Mouse (Mus musculus) layer of hippocampus, adult 9-10 months (tissue): ENCODE measurements at regions not wholly inside any gene's neighbourhood (a gene's known extent, or its start where the extent isn't known, plus 50 kb on each side); places are given as distances from the start of the nearest gene placed in this dataset.
A peak's percentile ranks its signal among the peaks of the same experiment; 100 is the strongest.

Source experiments
- DNase-seq: peaks from one replicate; pipeline ENCODE4 v3.0.0; 2022; ENCODE audit warnings: low spot score

DNA sequence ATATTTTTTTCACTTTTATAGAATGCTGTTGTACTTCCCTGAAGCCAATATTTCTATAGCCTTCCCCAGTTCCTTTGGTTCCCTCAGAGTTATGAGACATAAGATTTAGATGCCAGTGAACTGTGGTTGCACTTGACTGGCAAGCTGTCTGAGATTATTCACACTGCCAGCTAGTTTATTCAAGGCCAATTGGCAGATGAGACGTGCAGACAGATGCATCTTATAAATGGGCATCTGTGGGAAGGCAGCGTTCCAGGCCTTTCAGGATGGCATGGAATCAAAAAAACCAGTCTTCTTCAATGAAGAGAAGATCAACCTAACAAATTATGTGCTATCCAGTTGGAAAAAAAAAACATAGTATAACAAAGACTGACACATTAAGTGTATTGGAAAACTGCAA is 1225.6 kb upstream of the 1700009N14Rik start:
- peak; percentile 30 for DNase-seq
